Mouse (Mus musculus) intestine, postnatal 0 days (tissue): ENCODE measurements at regions not wholly inside any gene's neighbourhood (a gene's known extent, or its start where the extent isn't known, plus 50 kb on each side); places are given as distances from the start of the nearest gene placed in this dataset.

Experiments
- ATAC-seq: fragments of 200-750 bp; cut with Nextera tagmentation; 2 replicates; pipeline ENCODE4 v1.8.0; 2017; ENCODE audit warnings: mild to moderate bottlenecking, moderate TSS enrichment, moderate library complexity
- H3K27ac ChIP-seq: fragments of 300-500 bp; sonication (generic); 2 replicates; pipeline ENCODE4 v1.5.1; 2014; ENCODE audit warnings: mild to moderate bottlenecking, low read depth, low read length, moderate library complexity
- H3K27me3 ChIP-seq: fragments of 300-500 bp; sonication (generic); replicated peaks from 2 replicates; pipeline ENCODE4 v1.6.1; 2014; ENCODE audit warnings: low read length, mixed read lengths; ENCODE audit not compliant: control insufficient read depth, insufficient read depth
- H3K36me3 ChIP-seq: fragments of 300-500 bp; sonication (generic); 2 replicates; pipeline ENCODE4 v1.6.1; 2014; ENCODE audit warnings: mild to moderate bottlenecking, moderate library complexity; ENCODE audit not compliant: control insufficient read depth, insufficient read depth
- H3K4me1 ChIP-seq: fragments of 300-500 bp; sonication (generic); replicated peaks from 2 replicates; pipeline ENCODE4 v1.6.1; 2014; ENCODE audit warnings: antibody characterized with exemption, low read length, mixed read lengths; ENCODE audit not compliant: control insufficient read depth, insufficient read depth
- H3K4me2 ChIP-seq: fragments of 300-500 bp; sonication (generic); replicated peaks from 2 replicates; pipeline ENCODE4 v1.6.1; 2014; ENCODE audit warnings: low read depth, mild to moderate bottlenecking, moderate library complexity
- H3K4me3 ChIP-seq: fragments of 300-500 bp; sonication (generic); 2 replicates; pipeline ENCODE4 v1.5.1; 2014; ENCODE audit warnings: low read depth, low read length
- H3K9ac ChIP-seq: fragments of 300-500 bp; sonication (generic); 2 replicates; pipeline ENCODE4 v1.6.1; 2014; ENCODE audit warnings: mild to moderate bottlenecking, low read depth, low read length
- H3K9me3 ChIP-seq: fragments of 300-500 bp; sonication (generic); 2 replicates; pipeline ENCODE4 v1.6.1; 2016; ENCODE audit warnings: mixed run types; ENCODE audit not compliant: control insufficient read depth
- CTCF ChIP-seq: sonication (generic); IDR thresholded peaks from 2 replicates; pipeline ENCODE4 v1.5.1; 2016; ENCODE audit warnings: low read depth, mild to moderate bottlenecking, control low read depth, antibody characterized with exemption, moderate library complexity
- WGBS: fragments of 180-500 bp; shearing (Covaris S2); extraction: QIAGEN DNeasy Blood & Tissue Kit; methylation state at CpG from one replicate; pipeline ENCODE4 v1.1.7; 2014; 5-methylcytosine and 5-hydroxymethylcytosine counted together

DNA sequence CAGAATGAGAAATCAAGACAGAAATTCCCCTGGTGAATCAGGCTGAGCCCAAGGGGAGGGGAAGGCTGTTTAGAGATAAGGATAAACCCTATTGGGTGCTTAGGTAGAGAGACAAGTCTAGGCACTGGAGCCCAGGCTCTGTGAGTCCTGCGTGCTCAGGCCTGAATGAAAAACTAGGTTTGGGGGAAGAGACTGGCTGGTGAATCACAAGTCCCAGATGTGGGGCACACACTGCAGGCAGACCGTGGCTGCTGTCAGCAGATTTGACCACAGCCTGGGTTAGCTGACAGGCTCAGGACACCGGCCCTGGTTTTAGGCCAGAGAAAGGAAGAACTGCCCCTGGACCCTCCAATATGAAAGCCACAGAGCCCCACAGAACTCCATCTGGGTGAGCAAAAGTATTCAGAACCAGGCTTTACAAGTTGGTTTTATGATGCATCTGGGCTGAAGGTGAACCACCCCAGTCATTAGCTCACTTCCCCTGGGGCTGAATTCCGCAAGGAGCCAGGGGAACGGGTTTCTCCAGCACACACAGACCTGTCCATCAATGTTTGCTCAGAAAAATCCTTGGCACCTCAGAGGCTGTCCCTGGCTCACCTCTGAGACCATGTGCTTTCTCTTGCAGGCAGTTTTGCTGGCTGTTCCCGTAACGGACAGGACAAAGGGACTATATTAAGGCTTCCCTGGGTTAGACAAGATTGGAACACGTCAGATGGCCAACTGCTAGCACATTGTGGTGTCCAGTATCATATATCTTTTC, 73.8 kb upstream of the Eif4g2 start:
- 33% methylated on average over 8 of the region's 8 CpGs for WGBS
- H3K27ac ChIP-seq = peak overlapping the region; percentile 36; the same call in 1 of the 2 replicates
- H3K4me2 ChIP-seq = peak overlapping the region; percentile 35; the same call in 1 of the 2 replicates
- H3K4me3 ChIP-seq = no peak overlapping the region
- H3K4me1 ChIP-seq = 0 out of 2 replicates have a peak, but pooled peaks cover 8% of the 10 kb centered on the region
- peak; percentile 39; the same call in 1 of the 2 replicates for ATAC-seq
- H3K9me3 ChIP-seq = no peaks in the 10 kb centered on the region
- no peaks in the 10 kb centered on the region for H3K36me3 ChIP-seq
- H3K9ac ChIP-seq = no peak overlapping the region
- no peaks in the 10 kb centered on the region for H3K27me3 ChIP-seq
- TF ChIP-seq CTCF = no peak

DNA sequence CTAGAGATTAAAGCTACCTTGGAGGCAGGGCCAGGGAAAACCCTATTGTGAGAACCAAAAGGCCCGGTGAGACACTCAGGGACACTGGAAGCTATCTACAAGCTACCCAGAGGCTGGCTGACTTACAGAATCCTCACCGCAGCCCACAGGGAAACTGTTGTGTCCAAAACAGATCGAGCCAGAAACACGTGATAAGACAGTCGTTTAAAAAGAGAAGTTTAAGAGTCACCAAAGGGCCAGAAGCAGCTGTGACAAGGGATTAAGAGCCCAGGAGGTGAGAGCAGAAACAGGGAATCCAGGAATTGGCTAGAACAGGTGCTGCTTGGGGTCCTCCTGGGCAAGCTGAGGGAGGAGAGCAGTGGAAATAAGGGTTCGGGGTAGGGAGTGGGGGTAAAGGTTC, 73.2 kb upstream of the Eif4g2 start:
- H3K27me3 ChIP-seq = no peaks in the 10 kb centered on the region
- no peaks in the 10 kb centered on the region for H3K9me3 ChIP-seq
- no peak overlapping the region for H3K4me2 ChIP-seq
- no peak for TF ChIP-seq CTCF
- no peak overlapping the region for H3K4me3 ChIP-seq
- H3K4me1 ChIP-seq = 0 out of 2 replicates have a peak, but pooled peaks cover 6% of the 10 kb centered on the region
- H3K9ac ChIP-seq = no peak overlapping the region
- 60% methylated on average over 6 of the region's 6 CpGs for WGBS
- ATAC-seq = no peak
- H3K36me3 ChIP-seq = no peaks in the 10 kb centered on the region
- no peak overlapping the region for H3K27ac ChIP-seq

DNA sequence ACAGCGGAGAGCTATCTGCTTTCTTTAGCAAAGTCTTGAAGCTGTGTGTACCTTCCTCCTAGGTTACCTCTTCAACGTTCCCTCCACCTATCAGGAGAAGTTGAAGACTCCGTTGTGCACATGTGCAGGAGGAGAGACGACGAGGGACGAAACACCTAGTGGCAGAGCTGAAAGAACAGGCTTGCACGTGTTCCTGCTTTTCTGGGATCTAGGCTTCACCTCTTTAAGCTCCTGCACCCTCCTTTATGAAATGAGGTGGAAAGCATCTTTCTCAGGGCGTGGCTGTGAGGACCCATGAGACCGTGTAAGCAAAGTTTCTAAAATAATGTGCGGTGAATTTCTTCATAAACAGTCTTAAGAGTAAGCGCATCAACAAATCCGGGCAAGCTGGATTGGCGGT, 71.4 kb upstream of the Eif4g2 start:
- WGBS = 81% methylated on average over 13 of the region's 13 CpGs

GRCm38 (mm10) chr7:111150540-111150939, 67.7 kb upstream of the Eif4g2 start:
- no peaks in the 10 kb centered on the region for H3K36me3 ChIP-seq
- H3K27ac ChIP-seq = no peak overlapping the region
- H3K4me3 ChIP-seq = no peak overlapping the region
- ATAC-seq = no peak
- no peak overlapping the region for H3K4me2 ChIP-seq
- no peaks in the 10 kb centered on the region for H3K27me3 ChIP-seq
- H3K9me3 ChIP-seq = no peaks in the 10 kb centered on the region
- H3K9ac ChIP-seq = no peak overlapping the region
- WGBS = 78% methylated on average over 5 of the region's 5 CpGs
- no peaks in the 10 kb centered on the region for H3K4me1 ChIP-seq
- TF ChIP-seq CTCF = no peak

More for the DNA sequence above, 71.4 kb upstream of the Eif4g2 start:
- H3K27ac ChIP-seq = no peak overlapping the region
- no peaks in the 10 kb centered on the region for H3K36me3 ChIP-seq
- no peak overlapping the region for H3K4me2 ChIP-seq
- H3K4me1 ChIP-seq = 0 out of 2 replicates have a peak, but pooled peaks cover 6% of the 10 kb centered on the region
- no peaks in the 10 kb centered on the region for H3K27me3 ChIP-seq
- no peaks in the 10 kb centered on the region for H3K9me3 ChIP-seq
- H3K4me3 ChIP-seq = no peak overlapping the region
- ATAC-seq = no peak
- no peak overlapping the region for H3K9ac ChIP-seq
- TF ChIP-seq CTCF = no peak

DNA sequence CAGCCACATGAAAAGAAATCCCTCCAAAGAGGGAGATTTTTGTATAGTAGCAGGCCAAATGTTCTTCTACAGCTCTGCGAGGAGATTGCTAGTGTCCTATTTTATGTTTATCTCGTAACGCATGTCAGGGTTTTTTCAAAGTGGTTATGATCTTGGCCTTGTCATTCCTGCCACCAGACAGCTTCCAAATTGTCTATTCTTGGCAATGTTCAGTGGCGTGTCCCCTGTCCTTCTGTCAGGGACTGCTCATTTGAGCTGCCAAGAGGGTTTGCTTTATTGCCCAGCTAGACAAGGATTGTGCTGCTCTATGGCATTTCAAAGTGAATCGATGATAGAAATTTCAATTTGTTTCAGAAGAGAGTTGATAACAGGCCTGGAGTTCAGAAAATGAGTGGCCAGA, 67.3 kb upstream of the Eif4g2 start:
- TF ChIP-seq CTCF = no peak
- WGBS = 84% methylated on average over 5 of the region's 5 CpGs
- Histone ChIP-seq H3K27ac (no peak overlapping the region), H3K4me2 (no peak overlapping the region), H3K4me1 (no peaks in the 10 kb centered on the region), H3K9ac (no peak overlapping the region), H3K4me3 (no peak overlapping the region), H3K27me3 (no peaks in the 10 kb centered on the region), H3K9me3 (no peaks in the 10 kb centered on the region), H3K36me3 (no peaks in the 10 kb centered on the region)
- no peak for ATAC-seq

- ATAC-seq = no peak
- no peak overlapping the region for H3K9ac ChIP-seq
- TF ChIP-seq CTCF = no peak
- no peaks in the 10 kb centered on the region for H3K9me3 ChIP-seq
- H3K36me3 ChIP-seq = no peaks in the 10 kb centered on the region
- no peaks in the 10 kb centered on the region for H3K4me1 ChIP-seq
- H3K27me3 ChIP-seq = no peaks in the 10 kb centered on the region
- no peak overlapping the region for H3K27ac ChIP-seq
- H3K4me2 ChIP-seq = no peak overlapping the region
- 72% methylated on average over 6 of the region's 6 CpGs for WGBS
- no peak overlapping the region for H3K4me3 ChIP-seq
These were observed 64.8 kb upstream of the Eif4g2 start for GRCm38 (mm10) chr7:111147593-111147992.
